Mouse (Mus musculus) megakaryocyte-erythroid progenitor cell, adult 5-6 weeks (primary cell): ENCODE data around the gene Rps25. TPM values are rescaled to one million over a fixed set of nuclear protein-coding genes. Genes with fewer than 3 reads are reported as not detected.
"Not testable (repeated sequence)": the region's sequence is repeated elsewhere in the genome, so short reads cannot be mapped to it uniquely, and the experiment has no call there.

Experiments
- ATAC-seq: replicated peaks from 2 replicates; pipeline ENCODE4 v1.8.0; 2016; ENCODE audit warnings: mild to moderate bottlenecking, inconsistent platforms; ENCODE audit not compliant: severe bottlenecking, poor library complexity, low FRiP score, low TSS enrichment
- total RNA-seq, 2 experiments: library from RNA; stranded (forward) in 1 of 2; stranded (reverse) in 1 of 2; fragments of 200-1000, 215-1000 nt in 1 of 2; fragments of >200 nt in 1 of 2; fragmentation: Nextera tagmentation in 1 of 2; gene quantifications; 2 replicates each; pipeline ENCODE4 v1.2.3; 2014 to 2017

The Rps25 gene
- total RNA-seq (2014; fragmentation: Nextera tagmentation) (4,337 and 4,372 TPM in 2 replicates), total RNA-seq (2017) (1,747 and 2,464 TPM in 2 replicates)

DNA sequence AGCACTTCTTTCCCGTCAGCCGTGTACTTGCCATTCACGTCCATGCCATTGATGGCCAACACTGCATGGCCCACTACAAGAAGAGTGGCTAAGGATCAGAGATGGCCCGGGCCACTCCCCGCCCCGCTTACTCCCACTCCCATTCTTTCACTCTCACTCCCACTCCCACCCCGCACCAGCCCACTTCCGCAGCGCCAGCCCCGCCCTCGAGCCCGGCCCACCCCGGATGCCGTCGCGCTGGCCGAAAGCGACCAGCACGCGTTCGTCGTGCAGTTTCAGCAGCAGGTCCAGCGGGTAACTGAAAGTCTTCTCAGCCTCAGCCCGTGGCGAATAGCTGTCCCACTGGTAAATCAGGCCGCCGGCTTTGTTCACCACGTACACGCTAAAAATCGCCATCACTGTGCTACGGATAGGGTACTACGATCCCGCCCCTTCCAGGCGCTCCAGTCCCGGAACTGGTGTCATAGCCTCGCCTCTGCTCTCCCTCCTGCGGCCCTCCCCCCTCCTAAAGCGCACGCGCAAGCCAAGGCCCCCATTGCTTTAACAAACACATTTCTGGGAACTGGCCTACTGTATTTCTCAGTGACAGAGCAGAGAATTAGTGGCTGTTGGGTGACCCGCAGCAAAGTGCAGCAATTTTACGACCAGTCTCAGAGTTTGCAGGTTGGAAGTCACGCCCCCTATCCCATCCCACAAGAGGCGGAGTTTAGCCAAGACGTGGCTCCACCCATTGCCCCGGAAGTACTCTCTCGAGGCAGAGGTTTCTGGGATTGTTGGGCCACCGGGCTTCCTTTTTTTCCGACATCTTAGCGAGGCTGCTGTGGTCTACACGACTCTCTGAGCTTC is at the start of gene Rps25, which contains the start of gene Trappc4:
Gene Rps25, plus strand, starts transcription at position 234 of the 846 bp plus-strand sequence.
Gene Trappc4, minus strand, starts transcription at position 695 of the 846 bp plus-strand sequence.
- ATAC-seq: peak; percentile 92

DNA sequence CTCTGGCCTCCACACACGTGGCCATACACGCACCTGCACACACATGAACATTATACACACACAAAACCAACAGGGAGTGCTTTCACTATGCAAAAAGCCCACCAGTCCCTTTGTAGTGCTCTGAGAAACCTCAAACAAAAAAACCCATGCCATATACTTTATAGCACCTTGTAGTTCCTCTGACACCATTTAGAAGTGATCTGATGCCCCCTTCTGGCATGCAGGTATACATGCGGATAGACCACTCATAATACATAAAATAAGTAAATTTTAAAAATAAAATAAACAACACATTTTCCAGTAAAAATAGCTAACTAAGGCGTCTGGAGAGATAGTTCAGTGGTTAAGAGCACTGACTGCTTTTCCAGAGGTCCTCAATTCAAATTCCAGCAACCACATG is 49.7 kb upstream of the Rps25 start:
- 0 out of 2 replicates have a peak, but pooled peaks have one; percentile 38 for ATAC-seq

DNA sequence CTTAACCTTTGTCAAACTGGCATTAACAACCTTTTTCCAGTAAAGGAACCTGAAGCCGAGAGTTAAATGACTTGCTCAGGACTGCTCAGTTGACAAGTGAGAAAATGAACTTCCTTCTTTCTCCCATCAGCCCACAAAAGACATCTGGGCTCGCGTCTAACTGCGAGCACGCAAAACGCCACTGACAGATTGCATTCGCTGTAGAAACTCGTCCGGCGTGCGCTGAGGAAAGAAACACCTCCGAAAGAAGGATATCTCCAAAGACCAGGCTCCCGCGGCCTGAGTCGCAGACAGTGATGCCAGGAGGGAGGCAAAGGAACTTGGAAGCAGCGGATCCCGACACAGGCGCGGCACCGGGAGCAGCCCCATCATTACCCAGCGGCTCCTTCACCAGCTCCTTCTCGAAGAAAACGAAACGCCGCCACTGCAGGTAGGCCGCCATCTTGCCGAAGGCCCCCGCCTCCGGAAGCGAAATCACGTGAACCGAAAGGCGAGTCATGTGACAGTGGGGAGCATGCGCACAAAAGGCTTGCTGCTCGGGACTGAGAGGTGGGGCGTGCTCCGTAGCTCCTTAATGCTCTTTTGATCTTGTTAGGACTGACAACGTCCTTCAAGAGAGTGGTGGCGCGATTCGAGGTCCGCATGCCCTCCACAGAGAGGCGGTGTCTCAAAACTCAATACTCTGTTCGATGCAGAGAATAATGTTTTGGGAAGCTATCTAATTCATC is 45.6 kb upstream of the Rps25 start, which contains the start of gene Vps11:
Gene Vps11, minus strand, starts transcription at position 481 of the 728 bp plus-strand sequence.
- peak; percentile 93 for ATAC-seq

DNA sequence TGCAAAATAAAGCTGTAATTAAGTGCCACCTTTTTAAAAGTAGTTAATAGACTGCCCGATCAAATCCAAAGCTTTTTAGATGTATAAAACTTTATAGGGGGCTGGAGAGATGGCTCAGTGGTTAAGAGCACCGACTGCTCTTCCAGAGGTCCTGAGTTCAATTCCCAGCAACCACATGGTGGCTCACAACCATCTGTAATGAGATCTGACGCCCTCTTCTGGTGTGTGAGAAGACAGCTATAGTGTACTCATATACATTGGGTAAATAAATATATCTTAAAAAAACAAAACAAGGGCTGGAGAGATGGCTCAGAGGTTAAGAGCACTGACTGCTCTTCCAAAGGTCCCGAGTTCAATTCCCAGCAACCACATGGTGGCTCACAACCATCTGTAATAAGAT is 45.0 kb upstream of the Rps25 start:
- not testable (repeated sequence) for ATAC-seq

DNA sequence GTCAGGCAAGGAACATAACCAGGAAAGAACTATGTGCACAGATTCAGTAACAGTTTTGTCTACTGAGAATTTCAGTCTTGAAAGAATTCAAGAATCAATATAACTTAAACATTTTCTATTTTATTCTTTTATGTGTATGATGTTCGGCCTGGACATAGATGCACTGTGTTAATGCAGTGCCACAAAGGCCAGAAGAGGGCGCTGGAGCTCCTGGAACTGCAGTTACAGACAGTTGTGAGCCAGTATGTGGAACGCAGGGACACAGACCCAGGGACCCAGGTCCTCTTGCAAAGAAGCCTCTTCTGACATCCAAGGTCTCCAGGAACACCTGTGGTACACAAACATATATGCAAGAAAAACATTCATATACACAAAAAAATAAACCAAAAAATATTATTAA is 42.5 kb upstream of the Rps25 start:
- ATAC-seq: no peak

DNA sequence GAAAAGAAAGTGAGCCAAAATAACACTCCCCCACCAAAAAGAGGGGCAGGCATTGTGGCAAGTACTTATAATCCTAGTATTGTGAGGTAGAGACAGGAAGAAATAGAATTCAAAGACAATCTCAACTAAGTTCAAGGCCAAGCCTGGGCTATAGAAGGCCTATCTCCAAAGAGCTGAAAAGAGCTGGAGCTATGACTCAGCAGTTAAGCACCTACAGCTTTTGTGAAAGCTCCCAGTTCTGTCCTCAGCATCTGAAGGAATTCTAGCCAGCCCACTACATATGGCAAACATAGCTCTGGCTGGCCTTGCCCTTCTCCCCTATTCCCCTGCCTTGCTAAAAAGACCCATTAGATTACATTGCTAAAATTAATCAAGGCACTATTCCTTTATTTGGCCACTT is 33.6 kb upstream of the Rps25 start:
- no peak for ATAC-seq

DNA sequence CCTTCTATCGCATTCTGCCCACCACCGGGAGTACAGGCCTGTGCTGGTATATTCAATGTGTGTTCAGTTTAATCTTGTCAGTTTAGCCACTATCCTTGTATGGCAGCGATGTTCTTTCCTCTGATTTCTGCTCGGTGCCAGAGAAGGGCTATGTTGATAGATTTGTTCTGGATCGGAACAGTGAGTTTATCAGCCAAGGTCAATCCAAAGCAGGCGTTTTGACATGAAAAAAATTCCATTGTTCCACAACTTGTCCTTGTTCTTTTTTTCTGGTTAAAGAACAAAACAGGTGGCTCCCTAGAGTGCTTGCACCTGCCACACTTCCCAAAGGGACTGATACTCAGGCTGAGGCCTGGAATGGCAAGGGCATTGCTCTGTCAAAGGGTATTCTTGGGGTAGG is 30.8 kb upstream of the Rps25 start:
- ATAC-seq: no peak

DNA sequence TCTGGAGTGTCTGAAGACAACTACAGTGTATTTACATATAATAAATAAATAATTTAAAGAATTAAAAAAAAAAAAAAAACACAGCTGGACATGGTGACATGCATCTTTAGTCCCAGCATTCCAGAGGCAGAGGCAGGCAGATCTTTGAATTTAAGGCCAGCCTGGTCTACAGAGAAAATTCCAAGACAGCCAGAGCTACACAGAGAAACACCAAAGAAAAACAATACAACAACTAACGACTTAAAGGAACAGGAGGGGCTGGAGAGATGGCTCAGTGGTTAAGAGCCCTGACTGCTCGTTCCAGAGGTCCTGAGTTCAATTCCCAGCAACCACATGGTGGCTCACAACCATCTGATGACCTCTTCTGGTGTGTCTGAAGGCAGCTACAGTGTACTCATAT is 29.6 kb upstream of the Rps25 start:
- ATAC-seq: not testable (repeated sequence)

DNA sequence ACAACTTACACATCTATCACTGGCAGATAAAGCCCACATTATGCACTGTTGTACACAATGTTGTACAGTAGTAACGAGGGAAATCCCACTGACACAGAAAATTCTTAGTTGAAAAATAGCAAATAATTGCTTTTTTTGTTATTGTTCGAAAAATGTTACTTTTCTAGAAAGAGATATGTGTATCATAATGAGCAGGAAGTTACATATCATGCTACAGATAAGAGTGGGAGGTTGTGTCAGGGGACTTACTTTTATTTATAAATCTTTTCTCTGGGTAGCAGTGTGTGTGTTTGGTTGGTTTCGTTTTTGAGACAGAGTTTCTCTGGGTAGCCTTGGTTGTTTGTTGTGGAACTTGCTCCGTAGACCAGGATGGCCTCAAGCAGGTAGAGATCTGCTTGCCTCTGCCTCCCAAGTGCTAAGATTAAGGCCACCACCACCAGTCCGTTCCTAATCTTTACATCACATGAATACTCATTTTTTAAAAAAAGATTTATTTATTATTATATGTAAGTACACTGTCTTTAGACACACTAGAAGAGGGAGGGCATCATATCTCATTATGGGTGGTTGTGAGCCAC is 28.7 kb upstream of the Rps25 start:
- no peak for ATAC-seq

DNA sequence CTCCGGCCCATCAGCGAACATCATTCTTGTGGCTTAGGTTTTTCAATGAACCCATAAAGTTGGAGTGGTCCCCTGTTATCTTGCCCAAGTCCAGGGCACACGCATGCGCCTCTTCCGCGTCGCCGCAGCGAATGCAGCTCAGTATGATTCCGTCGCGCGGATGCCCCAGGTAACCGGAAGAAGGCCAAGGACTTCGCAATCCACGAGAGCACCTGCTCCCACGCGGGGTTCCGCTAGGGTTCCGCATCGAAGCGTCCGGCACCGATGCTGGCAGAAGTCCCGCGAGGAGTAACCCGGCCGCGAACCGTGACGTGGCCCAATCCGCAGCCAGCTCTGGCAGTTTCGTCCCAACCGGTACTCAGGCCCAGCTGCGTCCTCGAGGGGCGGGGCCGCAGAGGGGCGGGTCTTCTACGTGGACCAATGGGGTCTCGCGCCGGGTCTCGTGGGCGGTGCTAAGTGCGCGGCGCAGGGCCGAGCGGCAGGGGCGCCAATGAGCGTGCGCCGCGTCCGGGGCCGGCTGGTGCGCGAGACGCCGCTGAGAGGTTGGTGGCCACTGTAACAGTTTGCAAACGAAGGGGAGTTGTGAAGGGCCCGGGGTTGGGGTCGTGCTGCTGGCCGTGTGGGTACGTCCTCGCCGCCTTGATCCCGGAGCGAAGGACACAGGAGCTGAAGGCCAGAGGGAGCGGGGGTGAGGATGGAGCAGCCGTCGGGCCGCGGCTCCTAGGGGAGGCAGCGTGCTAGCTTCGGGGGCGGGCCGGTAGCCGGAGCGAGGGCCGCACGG is 27.7 kb upstream of the Rps25 start, which contains the start of gene Hyou1:
Gene Hyou1, plus strand, starts transcription at position 437 of the 781 bp plus-strand sequence.
- ATAC-seq: peak; percentile 96

DNA sequence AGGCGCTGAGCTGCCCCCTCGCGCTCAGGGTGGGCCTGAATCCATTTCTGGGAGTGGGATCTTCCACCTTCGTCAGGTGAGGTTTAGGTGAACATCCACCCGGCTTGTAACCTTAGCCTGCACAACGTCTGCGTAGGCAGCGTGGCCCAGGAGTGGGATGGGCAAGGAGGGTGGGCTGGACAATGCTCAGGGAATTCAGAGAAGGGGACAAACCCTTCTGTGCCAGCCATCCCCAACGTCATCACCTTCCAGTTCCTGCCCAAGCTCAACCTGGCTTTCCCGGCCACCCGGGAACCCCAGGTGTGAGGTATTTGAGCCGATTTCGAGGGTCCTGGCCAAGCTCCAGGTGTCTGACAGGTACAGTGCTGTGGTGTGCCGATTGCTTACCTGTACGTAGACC is 27.1 kb upstream of the Rps25 start:
- no peak for ATAC-seq

DNA sequence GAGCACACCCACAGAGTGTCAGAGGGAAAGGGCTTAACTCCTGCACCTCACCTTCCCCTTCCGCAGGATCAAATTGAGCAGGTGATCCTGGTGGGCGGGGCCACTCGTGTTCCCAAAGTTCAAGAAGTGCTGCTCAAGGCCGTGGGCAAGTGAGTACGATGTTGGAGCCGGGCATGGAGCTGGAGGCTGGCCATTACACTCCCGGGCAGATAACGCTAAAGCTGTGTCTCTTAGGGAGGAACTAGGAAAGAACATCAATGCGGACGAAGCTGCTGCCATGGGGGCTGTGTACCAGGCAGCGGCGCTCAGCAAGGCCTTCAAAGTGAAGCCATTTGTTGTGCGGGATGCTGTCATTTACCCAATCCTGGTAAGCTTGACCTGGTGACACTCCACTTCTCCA is 22.3 kb upstream of the Rps25 start:
- ATAC-seq: no peak

DNA sequence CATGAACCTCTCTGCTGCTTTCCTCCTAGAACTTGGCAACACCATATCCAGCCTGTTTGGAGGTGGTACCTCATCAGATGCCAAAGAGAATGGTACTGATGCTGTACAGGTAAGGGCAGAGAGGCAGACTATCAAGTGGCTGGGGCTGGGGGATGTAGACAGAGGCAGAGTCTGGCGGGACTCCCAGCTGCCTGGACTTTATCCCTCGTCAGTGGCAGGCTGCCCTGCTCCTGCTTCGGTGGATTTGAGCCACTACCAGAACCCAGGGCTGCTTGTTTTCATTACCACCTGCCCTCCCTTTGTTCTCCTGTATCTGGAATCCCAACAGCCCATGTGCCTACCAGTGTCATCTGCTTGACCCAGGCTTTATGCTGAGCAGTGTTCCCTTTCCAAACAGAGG is 19.7 kb upstream of the Rps25 start:
- no peak for ATAC-seq

DNA sequence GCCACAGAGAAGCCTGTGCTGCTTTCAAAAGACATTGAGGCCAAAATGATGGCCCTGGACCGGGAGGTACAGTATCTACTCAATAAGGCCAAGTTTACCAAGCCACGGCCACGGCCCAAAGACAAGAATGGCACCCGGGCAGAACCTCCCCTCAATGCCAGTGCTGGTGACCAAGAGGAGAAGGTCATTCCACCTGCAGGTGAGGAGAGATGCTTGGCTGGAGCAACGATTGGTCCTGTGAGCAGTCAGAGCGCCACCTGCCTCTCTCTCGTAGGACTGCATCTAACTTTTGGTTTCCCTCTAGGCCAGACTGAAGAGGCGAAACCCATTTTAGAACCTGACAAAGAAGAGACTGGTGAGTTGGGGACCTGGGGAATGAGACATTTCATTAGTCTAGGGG is 17.7 kb upstream of the Rps25 start:
- peak; percentile 74 for ATAC-seq

DNA sequence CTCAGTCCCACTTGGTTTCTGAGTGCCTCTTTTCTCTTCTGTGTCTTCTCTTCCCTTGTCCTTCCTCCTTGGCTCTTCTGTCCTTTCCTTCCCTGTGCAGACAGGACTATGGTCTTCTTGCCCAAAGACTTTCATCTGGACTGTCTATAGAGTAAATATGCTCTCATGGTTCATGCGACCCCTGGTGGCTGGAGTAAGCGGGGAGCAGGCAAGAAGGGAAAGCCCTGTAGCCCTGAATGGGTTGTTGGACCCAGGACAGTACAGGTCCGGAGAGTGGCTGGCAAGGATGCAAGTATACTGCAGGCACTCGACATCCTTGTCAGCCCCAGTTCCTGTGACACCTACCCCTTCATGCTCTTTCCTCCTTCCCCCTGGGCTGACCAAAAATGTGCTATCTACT is 15.5 kb upstream of the Rps25 start:
- peak; percentile 69 for ATAC-seq

DNA sequence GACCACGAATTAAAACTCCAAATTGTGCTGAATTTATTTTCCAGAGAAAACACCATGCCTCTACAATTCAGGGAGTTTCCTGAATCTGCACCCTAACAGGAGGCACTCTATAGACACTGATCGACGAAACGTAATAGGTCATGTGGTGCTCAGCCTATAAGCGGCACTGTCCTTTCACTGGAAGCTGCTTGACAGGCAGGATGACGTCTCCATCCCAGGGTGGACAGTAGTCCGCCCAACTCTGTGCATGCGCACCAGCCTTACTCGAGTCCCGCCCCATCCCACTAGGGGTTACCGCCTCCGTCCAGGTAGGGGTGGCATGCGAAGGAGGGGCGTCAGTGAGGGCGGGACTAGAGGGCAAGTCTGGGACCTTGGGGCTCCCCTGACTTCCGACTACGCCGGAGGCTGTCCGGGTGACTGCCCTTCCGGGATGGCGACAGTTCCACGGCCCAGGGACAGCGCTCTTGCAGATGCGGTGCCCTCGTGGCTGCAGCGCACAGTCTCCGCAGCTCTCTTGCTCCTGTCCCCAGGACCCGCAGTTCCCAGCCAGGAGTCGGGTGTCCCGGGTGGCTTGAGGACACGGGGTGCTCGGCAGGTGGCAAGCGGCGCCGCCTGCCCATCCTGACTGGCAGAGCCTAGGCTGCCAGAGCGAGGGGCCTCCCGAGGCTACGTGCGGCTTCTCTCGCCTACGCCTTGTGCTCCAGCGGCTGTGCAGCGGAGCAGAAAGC is 10.1 kb upstream of the Rps25 start, which contains the start of gene Slc37a4:
Gene Slc37a4, plus strand, starts transcription at position 169 of the 728 bp plus-strand sequence.
- peak; percentile 99 for ATAC-seq

DNA sequence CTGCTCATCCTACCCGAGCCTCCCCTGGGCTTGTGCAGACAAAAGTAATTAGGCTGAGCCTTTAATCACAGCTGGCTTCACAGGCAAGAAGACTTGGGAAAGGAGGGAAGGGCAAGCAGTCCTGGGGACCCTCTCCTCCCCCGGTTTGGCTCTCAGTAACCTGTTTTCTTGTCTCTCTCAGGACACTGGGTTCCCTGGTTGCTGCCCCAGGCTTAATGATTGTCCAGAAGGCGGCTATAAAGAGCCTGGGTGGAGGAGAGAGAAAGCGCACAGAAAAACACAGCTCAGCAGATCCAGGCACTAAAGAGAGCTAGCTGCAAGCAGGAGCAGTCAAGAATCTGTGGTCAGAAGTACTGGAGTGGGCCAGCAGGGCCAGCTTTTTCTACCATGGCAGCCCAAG is 8.9 kb upstream of the Rps25 start:
- ATAC-seq: no peak

DNA sequence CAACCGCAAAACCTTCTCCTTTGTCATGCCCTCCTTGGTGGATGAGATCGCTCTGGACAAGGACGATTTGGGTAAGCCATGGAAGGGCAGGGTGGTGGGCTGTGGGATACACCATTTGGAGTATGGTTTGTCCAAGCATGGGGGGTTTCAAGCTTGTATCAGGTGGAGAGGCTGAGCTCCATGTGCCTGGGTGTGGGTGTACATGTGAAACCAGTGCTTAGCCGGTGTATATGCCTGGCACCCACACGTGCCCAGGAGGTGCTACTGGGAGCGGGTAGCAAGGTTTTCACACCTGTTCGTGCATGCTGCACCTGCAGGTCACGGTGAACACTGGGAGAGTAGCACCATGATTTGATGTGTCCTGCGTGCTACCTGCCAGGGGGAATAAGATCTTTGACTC is 8.4 kb upstream of the Rps25 start:
- ATAC-seq: no peak
